Comparison of ENCODE assay signal across 19 mouse cellular contexts in genomic region chr3:80781144-80781530, GRCm38 (mm10). TPM values are rescaled to one million over a fixed set of nuclear protein-coding genes. Genes with fewer than 3 reads are reported as not detected.
"Had no signal": no experiment of that assay in that cellular context is flagged by ENCODE, and none has a peak within 500 bp of the region (broad histone marks: within the 10 kb centered on the region; RNA-seq: fewer than 3 reads in every experiment).

No protein-coding gene starts in this region.

- DNase-seq: lung, adult 18-20 months; lung, embryonic 14.5 days; lung, postnatal 10 days; lung, postnatal 4 days; midbrain, embryonic 14.5 days; retina, postnatal 1 day; right cerebral cortex, adult 18-20 months; right cerebral cortex, postnatal 25 days; right cerebral cortex, postnatal 4 days; spleen, adult 18-20 months; thymus, adult 2 months; thymus, postnatal 25 days; thymus, postnatal 4 days had no signal

- ATAC-seq: midbrain, embryonic 16.5 days had no signal

- H3K4me2 ChIP-seq: lung, embryonic 14.5 days; midbrain, embryonic 12.5 days; neural tube, embryonic 13.5 days; neural tube, embryonic 15.5 days had no signal

- H3K9ac ChIP-seq: lung, embryonic 14.5 days; midbrain, embryonic 12.5 days; neural tube, embryonic 13.5 days; neural tube, embryonic 15.5 days had no signal

- H3K36me3 ChIP-seq: midbrain, embryonic 10.5 days; midbrain, embryonic 12.5 days; neural tube, embryonic 13.5 days; neural tube, embryonic 15.5 days had no signal

- H3K27me3 ChIP-seq: midbrain, embryonic 12.5 days; neural tube, embryonic 13.5 days; neural tube, embryonic 15.5 days had no signal

- H3K9me3 ChIP-seq: midbrain, embryonic 10.5 days; midbrain, embryonic 12.5 days; neural tube, embryonic 13.5 days; neural tube, embryonic 15.5 days had no signal

- H3K4me1 ChIP-seq: midbrain, embryonic 10.5 days; midbrain, embryonic 12.5 days; neural tube, embryonic 13.5 days had no signal

- H3K27ac ChIP-seq: midbrain, embryonic 10.5 days; midbrain, embryonic 12.5 days; neural tube, embryonic 13.5 days; neural tube, embryonic 15.5 days had no signal

- H3K4me3 ChIP-seq: midbrain, embryonic 10.5 days; midbrain, embryonic 12.5 days; myocyte; neural tube, embryonic 13.5 days; neural tube, embryonic 15.5 days had no signal

RNA-seq across cellular contexts. Expression of gene Gria2, which starts 21.5 kb away (rescaled TPM):
- polyA plus RNA-seq: myocyte had no signal
